Mouse (Mus musculus): ENCODE results near the gene Erbb2. TPM values are rescaled to one million over a fixed set of nuclear protein-coding genes. Genes with fewer than 3 reads are reported as not detected.

Erbb2 gene
- polyA plus RNA-seq (2015; fragmentation: Nextera tagmentation; extraction: Ambion mirVana), result 1.0 and 1.2 TPM in 2 replicates

DNA sequence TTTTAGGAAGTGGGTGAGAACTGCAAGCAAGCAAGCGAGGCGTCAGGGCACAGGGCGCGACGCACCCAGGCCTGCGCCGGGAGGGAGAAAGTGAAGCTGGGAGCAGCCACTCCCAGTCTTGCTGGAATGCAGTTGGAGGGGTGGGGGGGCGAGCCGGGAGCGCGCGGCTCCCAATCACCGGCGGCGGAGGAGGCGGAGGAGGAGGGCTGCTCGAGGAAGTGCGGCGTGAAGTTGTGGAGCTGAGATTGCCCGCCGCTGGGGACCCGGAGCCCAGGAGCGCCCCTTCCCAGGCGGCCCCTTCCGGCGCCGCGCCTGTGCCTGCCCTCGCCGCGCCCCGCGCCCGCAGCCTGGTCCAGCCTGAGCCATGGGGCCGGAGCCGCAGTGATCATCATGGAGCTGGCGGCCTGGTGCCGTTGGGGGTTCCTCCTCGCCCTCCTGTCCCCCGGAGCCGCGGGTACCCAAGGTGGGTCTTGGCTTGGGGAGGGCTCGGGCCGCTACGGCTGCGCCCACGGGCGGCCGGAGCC is at the start of gene Erbb2:
TSS of gene Erbb2 (plus strand) at position 198 of the 524 bp plus-strand sequence.
- Histone ChIP-seq H3K9me3 (ENCODE audit: low read length) (no peaks in the 10 kb centered on the region), H3K27ac (ENCODE audit: low read depth) (peak within 1 kb of the TSS; percentile 39; the same call in 1 of the 2 replicates), H3K9ac (replicated peaks) (peak within 1 kb of the TSS; percentile 65), H3K36me3 (replicated peaks; ENCODE audit: insufficient read depth, low read length) (no peaks in the 10 kb centered on the region), H3K4me3 (ENCODE audit: low read depth, low read length) (peak within 1 kb of the TSS; percentile 58), H3K27me3 (ENCODE audit: insufficient read depth, low read length) (peaks cover 39% of the 10 kb centered on the region), H3K4me1 (ENCODE audit: insufficient read depth) (no peaks in the 10 kb centered on the region; the same call in none of the 2 replicates), H3K4me2 (ENCODE audit: low read depth, low read length) (peak within 1 kb of the TSS; percentile 75)
- DNase-seq, result peak; percentile 72
- 1% methylated on average over 32 of the region's 49 CpGs for WGBS (ENCODE audit: insufficient replicate concordance)
- TF ChIP-seq CTCF (IDR thresholded peaks at IDR 0.05; ENCODE audit: low read depth) (no peak), EP300 (IDR thresholded peaks at IDR 0.05; ENCODE audit: low read depth) (no peak)
- peak; percentile 81 for ATAC-seq

DNA sequence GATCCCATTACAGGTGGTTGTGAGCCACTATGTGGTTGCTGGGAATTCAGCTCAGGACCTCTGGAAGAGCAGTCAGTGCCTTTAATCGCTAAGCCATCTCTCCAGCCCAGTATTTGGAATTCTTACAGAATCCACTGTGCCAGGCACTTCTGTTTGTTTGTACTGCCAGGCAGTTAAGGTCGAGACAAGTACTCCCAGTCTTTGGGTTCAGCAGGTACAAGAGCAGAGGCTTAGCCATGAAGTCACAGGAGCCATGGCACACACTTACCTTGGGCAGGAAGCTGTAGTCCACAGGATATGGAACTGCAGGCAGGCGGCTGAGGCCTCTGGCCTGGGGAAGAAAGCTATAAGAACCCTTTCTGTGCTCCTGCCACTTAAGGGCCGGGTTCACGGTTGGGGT is 48.5 kb upstream of the Erbb2 start:
- H3K9me3 ChIP-seq (ENCODE audit: low read length), result no peaks in the 10 kb centered on the region
- peaks cover 37% of the 10 kb centered on the region for H3K4me1 ChIP-seq (ENCODE audit: insufficient read depth)
- H3K36me3 ChIP-seq (replicated peaks; ENCODE audit: insufficient read depth, low read length), result no peaks in the 10 kb centered on the region; the same call in 1 of the 2 replicates
- DNase-seq, result no peak
- H3K27ac ChIP-seq (ENCODE audit: low read depth), result no peak overlapping the region
- TF ChIP-seq CTCF (IDR thresholded peaks at IDR 0.05; ENCODE audit: low read depth) (no peak), EP300 (IDR thresholded peaks at IDR 0.05; ENCODE audit: low read depth) (no peak)
- no peaks in the 10 kb centered on the region for H3K27me3 ChIP-seq (ENCODE audit: insufficient read depth, low read length)
- 59% methylated on average over 5 of the region's 5 CpGs for WGBS (ENCODE audit: insufficient replicate concordance)
- H3K4me3 ChIP-seq (ENCODE audit: low read depth, low read length), result no peak overlapping the region
- H3K9ac ChIP-seq (replicated peaks), result no peak overlapping the region
- no peak for ATAC-seq
- H3K4me2 ChIP-seq (ENCODE audit: low read depth, low read length), result no peak overlapping the region

DNA sequence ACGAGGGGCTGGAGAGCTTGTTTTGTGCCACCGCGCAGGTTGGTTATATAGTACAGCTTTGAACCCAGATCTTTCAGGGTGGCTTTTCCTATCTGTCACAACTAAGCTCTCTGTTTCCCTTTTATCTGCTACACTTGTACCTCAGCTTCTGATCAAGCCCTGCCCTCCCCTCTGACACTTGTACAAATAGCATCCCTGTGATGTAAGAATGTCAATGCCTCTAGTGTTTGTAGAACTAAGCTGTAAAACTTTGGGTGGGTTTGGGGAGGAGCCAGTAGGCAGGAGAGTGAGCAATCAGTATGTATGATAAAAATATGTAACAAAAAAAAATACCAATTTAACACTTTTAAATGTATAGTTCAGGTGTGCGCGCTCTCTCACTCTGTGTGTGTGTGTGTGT is 47.9 kb upstream of the Erbb2 start:
- no peak for DNase-seq
- Histone ChIP-seq H3K36me3 (replicated peaks; ENCODE audit: insufficient read depth, low read length) (no peaks in the 10 kb centered on the region; the same call in 1 of the 2 replicates), H3K4me2 (ENCODE audit: low read depth, low read length) (no peak overlapping the region), H3K27me3 (ENCODE audit: insufficient read depth, low read length) (no peaks in the 10 kb centered on the region), H3K9ac (replicated peaks) (no peak overlapping the region), H3K4me1 (ENCODE audit: insufficient read depth) (peaks cover 31% of the 10 kb centered on the region), H3K27ac (ENCODE audit: low read depth) (no peak overlapping the region), H3K4me3 (ENCODE audit: low read depth, low read length) (no peak overlapping the region), H3K9me3 (ENCODE audit: low read length) (no peaks in the 10 kb centered on the region)
- 81% methylated on average over 5 of the region's 5 CpGs for WGBS (ENCODE audit: insufficient replicate concordance)
- ATAC-seq, result no peak
- no peak for TF ChIP-seq EP300 (IDR thresholded peaks at IDR 0.05; ENCODE audit: low read depth)
- no peak for TF ChIP-seq CTCF (IDR thresholded peaks at IDR 0.05; ENCODE audit: low read depth)

DNA sequence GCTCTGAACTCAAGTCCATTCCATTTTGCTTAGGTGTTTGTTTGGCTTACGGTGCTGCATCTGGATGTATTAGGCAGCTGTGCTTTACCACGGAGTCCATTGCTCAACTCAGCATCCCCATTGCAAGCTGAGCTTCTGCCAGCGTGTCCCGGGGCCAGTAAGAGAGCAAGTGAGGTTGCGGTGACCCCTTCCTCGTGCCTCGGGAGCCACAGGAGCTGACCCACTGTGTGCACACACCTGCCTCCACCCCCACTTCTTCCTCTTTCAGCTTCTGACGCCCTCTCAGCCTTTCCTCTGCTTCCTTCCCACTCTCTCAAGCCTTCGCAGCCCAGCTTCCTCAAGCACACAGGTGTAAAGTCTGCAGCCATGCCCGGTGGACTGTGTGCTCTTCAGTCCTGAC is 46.0 kb upstream of the Erbb2 start:
- H3K4me3 ChIP-seq (ENCODE audit: low read depth, low read length), result no peak overlapping the region
- H3K9ac ChIP-seq (replicated peaks), result no peak overlapping the region; the same call in 1 of the 2 replicates
- no peaks in the 10 kb centered on the region for H3K9me3 ChIP-seq (ENCODE audit: low read length)
- H3K27me3 ChIP-seq (ENCODE audit: insufficient read depth, low read length), result no peaks in the 10 kb centered on the region
- H3K36me3 ChIP-seq (replicated peaks; ENCODE audit: insufficient read depth, low read length), result no peaks in the 10 kb centered on the region
- peaks cover 17% of the 10 kb centered on the region for H3K4me1 ChIP-seq (ENCODE audit: insufficient read depth)
- no peak overlapping the region for H3K27ac ChIP-seq (ENCODE audit: low read depth)
- WGBS (ENCODE audit: insufficient replicate concordance), result 37% methylated on average over 10 of the region's 10 CpGs
- H3K4me2 ChIP-seq (ENCODE audit: low read depth, low read length), result no peak overlapping the region
- TF ChIP-seq EP300 (IDR thresholded peaks at IDR 0.05; ENCODE audit: low read depth) (no peak), CTCF (IDR thresholded peaks at IDR 0.05; ENCODE audit: low read depth) (no peak)
- DNase-seq, result peak; percentile 40
- ATAC-seq, result 0 out of 2 replicates have a peak, but pooled peaks have one; percentile 23

DNA sequence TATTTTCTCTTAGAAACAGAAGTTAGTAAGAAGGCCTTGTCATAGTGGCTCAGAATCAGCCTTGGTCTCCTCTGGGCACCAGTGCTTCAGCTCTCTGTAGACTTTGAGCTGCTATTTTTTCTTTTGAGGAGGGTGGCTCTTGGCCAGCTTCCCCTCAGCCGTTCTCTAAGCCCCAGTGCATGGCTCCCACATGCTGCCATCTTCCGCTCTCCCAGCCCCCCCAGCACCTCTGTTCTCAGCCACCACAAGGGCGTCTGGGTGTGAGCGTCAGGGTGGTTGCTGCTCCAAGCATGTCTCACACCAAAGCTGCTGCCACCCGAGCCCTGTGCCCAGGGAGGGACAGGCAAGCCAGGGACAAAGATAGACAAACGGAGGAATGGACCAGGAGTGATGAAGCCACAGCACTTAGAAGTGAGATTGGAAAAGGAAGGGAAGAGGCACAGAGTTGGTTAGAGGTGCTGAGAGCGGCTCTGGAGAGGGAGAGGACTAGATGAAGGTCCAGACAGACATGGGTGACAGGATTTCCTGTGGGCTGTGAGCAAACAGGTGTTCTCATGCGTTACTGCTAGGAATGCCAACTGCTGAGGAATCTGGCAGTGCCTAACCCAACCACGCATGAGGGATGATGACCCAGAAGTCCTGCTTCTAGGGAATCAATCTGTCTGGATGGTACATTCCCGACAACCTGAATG is 45.0 kb upstream of the Erbb2 start:
- DNase-seq, result no peak
- no peak overlapping the region for H3K4me2 ChIP-seq (ENCODE audit: low read depth, low read length)
- no peak for TF ChIP-seq EP300 (IDR thresholded peaks at IDR 0.05; ENCODE audit: low read depth)
- no peak for TF ChIP-seq CTCF (IDR thresholded peaks at IDR 0.05; ENCODE audit: low read depth)
- H3K4me3 ChIP-seq (ENCODE audit: low read depth, low read length), result no peak overlapping the region
- H3K27ac ChIP-seq (ENCODE audit: low read depth), result no peak overlapping the region
- no peak for ATAC-seq
- H3K4me1 ChIP-seq (ENCODE audit: insufficient read depth), result peaks cover 12% of the 10 kb centered on the region
- H3K9ac ChIP-seq (replicated peaks), result no peak overlapping the region
- WGBS (ENCODE audit: insufficient replicate concordance), result 71% methylated on average over 10 of the region's 10 CpGs
- H3K9me3 ChIP-seq (ENCODE audit: low read length), result no peaks in the 10 kb centered on the region
- H3K36me3 ChIP-seq (replicated peaks; ENCODE audit: insufficient read depth, low read length), result no peaks in the 10 kb centered on the region
- no peaks in the 10 kb centered on the region for H3K27me3 ChIP-seq (ENCODE audit: insufficient read depth, low read length)

DNA sequence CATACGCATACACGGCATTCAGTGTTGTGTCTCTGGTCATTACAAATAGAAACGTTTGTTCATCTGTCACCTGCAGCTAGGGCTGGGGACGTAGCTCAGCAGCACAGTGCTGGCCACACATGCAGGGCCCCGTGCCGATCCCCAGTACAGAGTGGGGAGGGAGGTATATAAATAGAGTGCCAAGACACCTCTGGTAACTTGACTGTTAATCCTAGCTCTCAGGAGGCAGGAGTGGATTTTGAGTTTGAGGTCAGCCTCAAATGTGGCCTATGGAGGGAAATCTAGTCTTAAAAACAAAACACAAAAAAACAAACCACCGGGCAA is 44.4 kb upstream of the Erbb2 start:
- H3K4me1 ChIP-seq (ENCODE audit: insufficient read depth), result peaks cover 9% of the 10 kb centered on the region
- no peaks in the 10 kb centered on the region for H3K27me3 ChIP-seq (ENCODE audit: insufficient read depth, low read length)
- TF ChIP-seq EP300 (IDR thresholded peaks at IDR 0.05; ENCODE audit: low read depth) (no peak), CTCF (IDR thresholded peaks at IDR 0.05; ENCODE audit: low read depth) (no peak)
- H3K36me3 ChIP-seq (replicated peaks; ENCODE audit: insufficient read depth, low read length), result no peaks in the 10 kb centered on the region; the same call in 1 of the 2 replicates
- no peaks in the 10 kb centered on the region for H3K9me3 ChIP-seq (ENCODE audit: low read length)
- no peak overlapping the region for H3K9ac ChIP-seq (replicated peaks)
- DNase-seq (no peak), ATAC-seq (no peak)
- H3K4me3 ChIP-seq (ENCODE audit: low read depth, low read length), result no peak overlapping the region
- no peak overlapping the region for H3K27ac ChIP-seq (ENCODE audit: low read depth)
- no peak overlapping the region for H3K4me2 ChIP-seq (ENCODE audit: low read depth, low read length)
- WGBS (ENCODE audit: insufficient replicate concordance), result 66% methylated on average over 7 of the region's 7 CpGs

Data from liver, postnatal 0 days (tissue).